Mouse (Mus musculus) neural tube, embryonic 15.5 days (tissue): ENCODE results near the gene Cd180. TPM values are rescaled to one million over a fixed set of nuclear protein-coding genes. Genes with fewer than 3 reads are reported as not detected.

Source experiments
- ATAC-seq: fragments of 200-750 bp; cut with Nextera tagmentation; 2 replicates; pipeline ENCODE4 v1.8.0; 2017; ENCODE audit warnings: mild to moderate bottlenecking, moderate TSS enrichment, moderate library complexity; ENCODE audit not compliant: low FRiP score
- H3K27ac ChIP-seq: fragments of 300-500 bp; sonication (generic); replicated peaks from 2 replicates; pipeline ENCODE4 v1.5.1; 2015; ENCODE audit warnings: mild to moderate bottlenecking, inconsistent platforms
- H3K27me3 ChIP-seq: fragments of 300-500 bp; sonication (generic); replicated peaks from 2 replicates; pipeline ENCODE4 v1.6.1; 2015; ENCODE audit warnings: inconsistent platforms
- H3K36me3 ChIP-seq: fragments of 300-500 bp; sonication (generic); 2 replicates; pipeline ENCODE4 v1.6.1; 2015; ENCODE audit warnings: inconsistent platforms
- H3K4me1 ChIP-seq: fragments of 300-500 bp; sonication (generic); 2 replicates; pipeline ENCODE4 v1.6.1; 2015; ENCODE audit warnings: inconsistent platforms
- H3K4me2 ChIP-seq: fragments of 300-500 bp; sonication (generic); 2 replicates; pipeline ENCODE4 v1.6.1; 2015; ENCODE audit warnings: inconsistent platforms, mild to moderate bottlenecking, moderate library complexity
- H3K4me3 ChIP-seq: fragments of 300-500 bp; sonication (generic); replicated peaks from 2 replicates; pipeline ENCODE4 v1.5.1; 2015; ENCODE audit warnings: mild to moderate bottlenecking, inconsistent platforms
- H3K9ac ChIP-seq: fragments of 300-500 bp; sonication (generic); replicated peaks from 2 replicates; pipeline ENCODE4 v1.6.1; 2015; ENCODE audit warnings: mild to moderate bottlenecking, inconsistent platforms
- H3K9me3 ChIP-seq: fragments of 300-500 bp; sonication (generic); replicated peaks from 2 replicates; pipeline ENCODE4 v1.6.1; 2016; ENCODE audit warnings: inconsistent platforms
- WGBS: fragments of 180-500 bp; shearing (Covaris S2); methylation state at CpG from one replicate; pipeline ENCODE4 v1.1.7; 2015; ENCODE audit warnings: mixed read lengths; 5-methylcytosine and 5-hydroxymethylcytosine counted together
- polyA plus RNA-seq: library from polyadenylated mRNA; unstranded; fragments of >200 nt; fragmentation: Nextera tagmentation; extraction: Ambion mirVana; gene quantifications from 2 replicates; pipeline ENCODE4 v1.2.1, GENCODE M21; 2015

The Cd180 gene
- polyA plus RNA-seq, 1 experiment from 2014 or later, result 0.77 TPM

DNA sequence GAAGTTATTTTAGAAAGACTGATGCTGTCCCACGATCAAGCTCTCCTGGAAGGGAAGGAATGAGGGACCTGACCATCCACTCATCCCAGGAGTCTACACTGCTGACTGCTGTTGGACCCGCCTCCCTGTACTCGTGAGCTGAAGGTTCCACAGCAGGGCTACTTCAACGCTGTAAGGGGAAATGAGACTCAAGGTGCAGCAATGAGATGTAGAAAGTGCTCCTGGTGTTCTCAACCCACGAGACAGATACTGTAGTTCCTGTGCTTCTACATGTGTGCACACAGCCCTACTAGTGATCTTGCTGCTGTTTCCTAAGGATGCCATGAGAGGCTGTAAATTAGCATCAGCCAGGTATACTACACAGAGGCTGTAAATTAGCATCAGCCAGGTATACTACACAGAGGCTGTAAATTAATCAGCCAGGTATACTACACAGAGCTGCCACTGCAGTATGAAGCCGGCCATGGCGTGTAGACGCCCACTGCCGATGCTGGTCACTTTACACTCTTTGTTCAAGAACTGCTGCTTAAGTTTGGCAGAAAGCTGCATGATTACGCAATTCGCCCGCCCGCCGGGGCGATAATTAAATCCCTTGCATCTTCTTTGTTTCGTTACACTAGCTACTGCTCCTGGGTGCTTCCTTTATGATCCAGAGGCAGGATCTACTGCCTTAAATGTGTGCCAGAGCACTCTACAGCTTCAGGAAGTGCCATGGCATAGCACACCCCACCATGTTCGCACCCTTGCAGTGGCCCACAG lies 53.6 kb downstream of the Cd180 start:
- Histone ChIP-seq H3K9ac (no peak overlapping the region), H3K27ac (no peak overlapping the region), H3K4me3 (no peak overlapping the region), H3K4me2 (no peak overlapping the region), H3K27me3 (no peaks in the 10 kb centered on the region), H3K9me3 (no peaks in the 10 kb centered on the region), H3K36me3 (peaks cover 3% of the 10 kb centered on the region; the same call in 1 of the 2 replicates), H3K4me1 (no peaks in the 10 kb centered on the region; the same call in 1 of the 2 replicates)
- WGBS, result 88% methylated on average over 17 of the region's 17 CpGs
- ATAC-seq, result no peak

DNA sequence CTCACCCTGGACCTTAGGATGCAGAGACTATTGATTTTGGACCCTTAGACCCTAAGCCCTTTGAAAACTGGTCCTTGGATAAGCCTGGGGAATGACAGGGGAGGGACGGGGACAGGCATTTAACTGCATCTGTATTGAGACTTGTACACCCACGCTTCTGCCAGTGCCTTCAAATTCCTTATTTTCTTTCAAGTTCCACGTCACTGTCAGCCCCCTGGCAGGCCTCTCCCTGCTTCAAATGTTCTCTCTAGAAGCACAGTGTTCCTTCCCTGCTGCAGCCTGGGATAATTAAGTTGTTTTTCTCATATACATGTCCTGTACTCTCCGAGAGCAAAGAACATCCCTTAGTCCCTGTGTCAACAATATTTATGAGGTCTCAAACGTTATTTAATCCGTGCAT lies 55.8 kb downstream of the Cd180 start:
- no peak for ATAC-seq
- no peak overlapping the region for H3K4me2 ChIP-seq
- H3K4me3 ChIP-seq, result no peak overlapping the region
- WGBS, result 49% methylated on average over 6 of the region's 6 CpGs
- no peaks in the 10 kb centered on the region for H3K27me3 ChIP-seq
- H3K4me1 ChIP-seq, result no peaks in the 10 kb centered on the region; the same call in 1 of the 2 replicates
- no peak overlapping the region for H3K9ac ChIP-seq
- no peaks in the 10 kb centered on the region for H3K9me3 ChIP-seq
- no peak overlapping the region for H3K27ac ChIP-seq
- H3K36me3 ChIP-seq, result peaks cover 3% of the 10 kb centered on the region; the same call in 1 of the 2 replicates

DNA sequence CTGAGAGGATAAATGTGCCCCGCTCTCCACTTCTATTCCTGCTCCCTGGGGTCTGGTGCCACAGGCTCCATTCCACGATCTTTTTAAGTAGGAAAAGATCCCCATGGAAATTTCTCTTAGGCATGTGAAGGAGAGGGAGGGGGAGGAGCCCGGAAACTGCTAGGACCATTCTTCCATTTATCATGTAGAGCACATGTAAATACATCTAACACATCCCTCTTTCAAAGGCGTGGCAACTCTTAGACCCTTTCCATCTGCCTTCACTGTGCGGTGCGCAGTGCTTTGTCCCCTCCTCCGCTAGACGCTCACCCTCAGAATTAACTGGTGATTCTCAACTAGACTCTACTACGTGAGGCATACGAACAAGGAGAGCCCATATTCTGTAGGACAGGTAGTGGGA lies 56.5 kb downstream of the Cd180 start:
- H3K36me3 ChIP-seq, result peaks cover 3% of the 10 kb centered on the region; the same call in 1 of the 2 replicates
- no peak overlapping the region for H3K27ac ChIP-seq
- no peak overlapping the region for H3K4me2 ChIP-seq
- no peaks in the 10 kb centered on the region; the same call in 1 of the 2 replicates for H3K4me1 ChIP-seq
- no peaks in the 10 kb centered on the region for H3K9me3 ChIP-seq
- no peak for ATAC-seq
- 69% methylated on average over 10 of the region's 10 CpGs for WGBS
- no peaks in the 10 kb centered on the region for H3K27me3 ChIP-seq
- H3K4me3 ChIP-seq, result no peak overlapping the region
- no peak overlapping the region for H3K9ac ChIP-seq

DNA sequence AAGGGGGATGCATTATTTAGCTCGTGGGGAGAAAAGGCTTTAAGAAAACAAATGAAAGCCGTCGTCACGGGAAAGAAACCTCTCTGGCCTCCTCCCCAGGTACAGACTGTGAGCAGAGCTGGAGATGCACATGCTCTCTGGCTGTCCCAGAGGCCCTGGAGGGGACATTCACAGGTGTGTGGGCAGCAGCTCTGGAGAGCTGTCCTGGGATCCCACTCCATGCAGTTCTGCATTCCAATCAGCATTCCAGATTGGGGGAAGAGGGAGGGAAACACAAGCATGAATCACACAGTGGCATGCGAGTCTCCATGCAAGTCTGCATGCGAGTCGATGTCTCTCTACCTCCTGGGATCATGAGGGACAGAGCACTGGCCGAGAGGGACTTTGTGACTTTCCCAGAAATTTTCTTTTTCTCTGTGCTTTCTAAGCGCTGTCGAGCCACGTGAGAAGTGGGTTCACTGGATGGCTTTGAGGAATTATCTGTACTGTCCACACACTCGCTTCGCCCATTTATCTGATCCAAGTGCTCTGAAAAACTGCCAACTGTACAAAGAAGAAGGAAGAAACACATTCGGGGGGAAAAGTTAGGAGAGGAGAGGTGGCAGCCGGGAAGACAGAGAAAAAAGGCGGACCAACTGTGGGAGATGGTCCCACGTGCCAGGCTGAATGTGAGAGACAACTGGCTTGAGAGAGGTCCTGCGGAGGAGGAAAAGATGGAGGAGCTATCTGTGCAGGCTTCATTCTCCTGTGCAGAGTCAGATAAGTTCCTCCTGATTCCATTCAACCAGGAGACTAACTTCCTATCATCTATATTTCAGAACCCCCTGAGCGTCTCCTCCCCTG lies 60.6 kb downstream of the Cd180 start:
- Histone ChIP-seq H3K36me3 (peaks cover 9% of the 10 kb centered on the region), H3K9ac (no peak overlapping the region), H3K4me2 (no peak overlapping the region), H3K4me1 (no peaks in the 10 kb centered on the region; the same call in 1 of the 2 replicates), H3K27ac (no peak overlapping the region), H3K9me3 (no peaks in the 10 kb centered on the region), H3K27me3 (no peaks in the 10 kb centered on the region), H3K4me3 (no peak overlapping the region)
- ATAC-seq, result no peak
- 82% methylated on average over 19 of the region's 19 CpGs for WGBS

DNA sequence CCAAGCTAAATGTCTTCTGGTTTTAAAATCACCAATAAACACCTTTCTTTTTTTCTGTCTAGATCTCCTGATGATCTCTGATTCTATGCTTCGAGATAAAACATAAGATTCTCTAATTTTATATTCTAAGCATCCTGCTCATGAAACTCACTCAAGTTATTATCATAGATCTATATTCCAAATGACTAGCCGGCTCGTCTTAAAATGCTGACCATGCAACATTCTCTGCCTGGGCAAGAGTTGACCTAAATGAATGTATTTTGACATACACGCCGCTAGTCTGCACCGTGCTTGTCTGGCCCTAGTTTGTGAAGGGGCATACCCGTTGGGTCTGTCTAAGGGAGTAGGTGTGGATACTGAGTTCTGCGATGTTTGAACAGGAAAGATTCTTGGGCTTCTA lies 61.8 kb downstream of the Cd180 start:
- peaks cover 6% of the 10 kb centered on the region; the same call in 1 of the 2 replicates for H3K36me3 ChIP-seq
- 94% methylated on average over 8 of the region's 8 CpGs for WGBS
- no peaks in the 10 kb centered on the region for H3K4me1 ChIP-seq
- H3K4me3 ChIP-seq, result no peak overlapping the region
- H3K9ac ChIP-seq, result no peak overlapping the region
- H3K27ac ChIP-seq, result no peak overlapping the region
- no peak overlapping the region for H3K4me2 ChIP-seq
- H3K27me3 ChIP-seq, result no peaks in the 10 kb centered on the region
- H3K9me3 ChIP-seq, result no peaks in the 10 kb centered on the region
- ATAC-seq, result no peak

DNA sequence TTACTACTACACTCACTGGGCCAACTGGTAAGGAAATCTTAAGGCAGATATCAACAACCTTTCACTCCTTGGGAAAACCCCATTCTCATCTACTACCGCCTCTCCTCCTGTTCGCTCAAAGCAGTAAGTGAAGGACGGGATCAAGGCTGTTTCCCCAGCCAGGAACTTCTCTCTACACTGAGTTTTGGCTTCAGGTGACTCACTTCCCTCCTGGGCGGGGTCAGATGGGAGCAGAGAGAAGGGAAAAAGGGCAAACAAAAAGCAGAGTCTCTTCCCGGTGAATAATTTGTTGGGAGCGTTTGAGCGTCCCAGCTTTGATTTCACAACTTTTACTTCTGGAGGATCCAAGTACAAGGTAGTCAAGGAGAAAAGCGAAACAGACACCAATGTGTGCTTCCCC lies 62.7 kb downstream of the Cd180 start:
- Histone ChIP-seq H3K4me1 (no peaks in the 10 kb centered on the region), H3K36me3 (peaks cover 6% of the 10 kb centered on the region; the same call in 1 of the 2 replicates), H3K27me3 (no peaks in the 10 kb centered on the region), H3K27ac (no peak overlapping the region), H3K4me3 (no peak overlapping the region), H3K9ac (no peak overlapping the region), H3K9me3 (no peaks in the 10 kb centered on the region), H3K4me2 (no peak overlapping the region)
- WGBS, result 97% methylated on average over 8 of the region's 8 CpGs
- no peak for ATAC-seq

DNA sequence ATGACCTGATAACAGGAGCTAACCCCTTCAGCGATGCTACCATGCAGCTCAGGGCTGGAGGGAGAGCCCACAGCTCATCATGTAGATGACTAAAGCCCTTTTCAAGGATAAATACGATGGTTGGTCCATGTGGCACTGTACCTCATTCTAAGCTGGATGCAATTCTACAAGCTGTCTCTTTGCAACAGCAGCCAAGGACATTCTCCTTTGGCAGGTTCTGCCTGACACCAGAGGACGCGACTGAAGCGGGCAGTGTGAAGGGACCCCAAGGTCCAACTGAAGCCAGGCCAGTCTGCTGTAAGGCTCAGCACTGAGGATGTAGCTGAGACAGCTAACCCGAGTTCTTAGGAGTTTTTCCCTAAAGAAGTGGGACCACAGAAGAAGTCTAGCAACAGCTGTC lies 64.7 kb downstream of the Cd180 start:
- H3K4me2 ChIP-seq, result no peak overlapping the region
- no peaks in the 10 kb centered on the region for H3K9me3 ChIP-seq
- no peak overlapping the region for H3K4me3 ChIP-seq
- no peak overlapping the region for H3K9ac ChIP-seq
- peaks cover 6% of the 10 kb centered on the region; the same call in 1 of the 2 replicates for H3K36me3 ChIP-seq
- H3K27ac ChIP-seq, result no peak overlapping the region
- H3K27me3 ChIP-seq, result no peaks in the 10 kb centered on the region
- no peak for ATAC-seq
- no peaks in the 10 kb centered on the region for H3K4me1 ChIP-seq
- 94% methylated on average over 6 of the region's 6 CpGs for WGBS

DNA sequence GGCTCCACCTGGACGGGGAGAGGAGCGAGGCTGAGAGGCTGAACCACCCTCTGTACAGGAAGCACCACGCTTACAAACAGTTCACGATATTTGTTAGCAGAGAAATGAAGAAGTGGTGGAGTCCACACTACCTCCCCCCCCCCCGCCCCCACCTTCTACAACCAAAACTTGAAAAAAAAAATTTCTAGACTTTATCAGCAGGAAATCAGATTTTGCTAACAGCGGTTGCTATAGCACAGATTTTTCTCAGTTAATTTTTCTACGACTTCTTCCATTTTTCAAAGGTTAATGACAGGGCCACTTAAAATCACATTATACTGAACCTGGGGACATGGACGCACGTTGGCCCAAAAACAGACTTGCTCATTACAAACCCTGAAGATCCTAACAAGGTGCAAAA lies 68.1 kb downstream of the Cd180 start:
- Histone ChIP-seq H3K4me1 (peaks cover 18% of the 10 kb centered on the region), H3K9ac (no peak overlapping the region), H3K4me3 (no peak overlapping the region), H3K36me3 (peaks cover 6% of the 10 kb centered on the region; the same call in 1 of the 2 replicates), H3K27ac (no peak overlapping the region), H3K9me3 (no peaks in the 10 kb centered on the region), H3K27me3 (no peaks in the 10 kb centered on the region), H3K4me2 (no peak overlapping the region)
- 85% methylated on average over 9 of the region's 9 CpGs for WGBS
- ATAC-seq, result no peak

DNA sequence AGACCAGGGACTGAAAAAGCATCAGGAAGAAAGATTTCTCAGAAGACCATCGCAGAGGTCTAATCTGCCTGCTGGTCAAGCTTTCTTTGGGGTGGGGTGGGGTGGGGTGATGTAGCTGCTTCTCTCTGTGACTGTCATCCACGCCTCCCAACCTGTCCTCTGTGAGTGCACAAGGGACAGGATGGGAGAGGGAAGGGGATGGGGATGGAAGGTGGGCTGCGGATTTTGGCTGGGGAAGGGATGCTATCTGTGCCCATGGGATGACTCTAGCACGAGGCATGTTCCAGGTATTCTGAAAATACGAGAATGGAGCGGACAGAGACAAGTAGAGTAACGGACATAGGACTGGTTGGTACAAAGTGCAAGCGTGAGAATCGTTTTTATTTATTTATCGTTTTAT lies 68.8 kb downstream of the Cd180 start:
- H3K27me3 ChIP-seq, result no peaks in the 10 kb centered on the region

DNA sequence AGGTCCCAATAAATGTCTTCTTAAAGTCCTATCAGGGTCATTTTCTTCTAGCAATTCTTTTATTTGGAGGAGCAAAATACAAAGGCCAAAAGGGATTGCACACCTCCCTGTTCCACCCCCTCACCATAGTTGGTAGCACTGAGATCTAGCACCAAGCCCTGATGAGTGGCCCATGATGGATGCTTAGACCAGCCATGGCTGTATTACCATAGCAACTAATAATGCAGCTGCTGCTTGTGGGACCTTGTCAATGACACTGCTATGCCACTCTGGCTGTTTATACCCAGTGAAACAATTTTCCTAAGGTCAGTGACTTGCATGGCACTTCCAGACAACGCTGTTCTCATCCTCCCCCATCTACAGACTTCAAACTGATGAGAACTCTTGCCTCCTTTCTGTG lies 70.9 kb downstream of the Cd180 start:
- Histone ChIP-seq H3K4me2 (no peak overlapping the region), H3K27ac (no peak overlapping the region), H3K4me3 (no peak overlapping the region), H3K36me3 (no peaks in the 10 kb centered on the region), H3K9me3 (no peaks in the 10 kb centered on the region), H3K27me3 (no peaks in the 10 kb centered on the region), H3K4me1 (peaks cover 36% of the 10 kb centered on the region), H3K9ac (no peak overlapping the region)
- 72% methylated on average over 1 of the region's 1 CpGs for WGBS
- ATAC-seq, result no peak

More for the DNA sequence above, 68.8 kb downstream of the Cd180 start:
- ATAC-seq, result no peak
- Histone ChIP-seq H3K4me2 (no peak overlapping the region), H3K4me3 (no peak overlapping the region), H3K27ac (no peak overlapping the region), H3K4me1 (peaks cover 22% of the 10 kb centered on the region), H3K9me3 (no peaks in the 10 kb centered on the region), H3K36me3 (peaks cover 6% of the 10 kb centered on the region; the same call in 1 of the 2 replicates), H3K9ac (no peak overlapping the region)
- WGBS, result 89% methylated on average over 10 of the region's 10 CpGs

DNA sequence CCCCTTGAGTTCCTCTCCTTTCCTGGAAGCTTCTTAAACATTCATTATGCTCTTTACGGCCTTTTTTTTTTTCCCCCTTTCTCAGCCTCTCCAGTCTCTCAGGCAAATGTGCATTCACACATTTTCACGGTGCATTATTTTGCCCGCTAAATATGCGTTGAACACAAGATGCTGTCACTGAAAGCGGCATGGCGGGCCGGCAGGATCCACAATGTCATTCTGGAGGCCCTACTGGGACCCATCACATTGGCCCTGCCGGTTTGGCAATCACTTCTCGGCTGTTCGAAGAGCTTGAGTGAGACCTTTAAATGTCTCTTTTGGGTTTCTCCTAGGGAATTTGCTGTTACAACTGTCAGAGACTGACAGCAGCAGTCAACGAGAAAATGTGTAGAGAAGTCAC lies 71.9 kb downstream of the Cd180 start:
- no peak for ATAC-seq
- WGBS, result 36% methylated on average over 11 of the region's 11 CpGs
- Histone ChIP-seq H3K27me3 (no peaks in the 10 kb centered on the region), H3K27ac (no peak overlapping the region), H3K36me3 (no peaks in the 10 kb centered on the region), H3K4me2 (no peak overlapping the region), H3K4me3 (no peak overlapping the region), H3K4me1 (peaks cover 40% of the 10 kb centered on the region), H3K9me3 (no peaks in the 10 kb centered on the region), H3K9ac (no peak overlapping the region)

DNA sequence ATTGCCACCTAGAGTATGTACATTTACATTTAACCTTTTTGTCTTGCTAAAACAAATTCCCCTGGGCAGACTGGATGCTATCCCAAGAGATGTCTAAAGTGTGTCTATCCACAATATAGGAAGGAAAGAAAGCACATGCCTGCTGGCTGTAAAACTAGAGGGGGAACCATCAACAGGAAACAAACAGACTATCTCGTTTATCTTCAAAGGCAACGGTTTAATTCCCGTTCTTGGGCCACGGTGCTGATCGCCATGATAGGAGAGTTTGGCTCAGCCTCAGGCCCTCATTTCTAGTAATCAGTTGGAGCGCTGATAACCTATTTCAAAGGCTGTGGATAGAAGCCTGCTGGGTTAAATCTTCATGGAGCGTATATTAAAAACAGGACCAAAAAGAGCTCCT lies 73.8 kb downstream of the Cd180 start:
- Histone ChIP-seq H3K4me2 (no peak overlapping the region), H3K36me3 (no peaks in the 10 kb centered on the region), H3K4me3 (no peak overlapping the region), H3K9ac (no peak overlapping the region), H3K9me3 (no peaks in the 10 kb centered on the region), H3K4me1 (peaks cover 45% of the 10 kb centered on the region), H3K27me3 (no peaks in the 10 kb centered on the region), H3K27ac (no peak overlapping the region)
- WGBS, result 61% methylated on average over 7 of the region's 7 CpGs
- no peak for ATAC-seq
